Mouse (Mus musculus) layer of hippocampus, adult 9-11 months (tissue): ENCODE measurements around the gene Hpgd.
A peak's percentile ranks its signal among the peaks of the same experiment; 100 is the strongest.
"Not testable (repeated sequence)": the region's sequence is repeated elsewhere in the genome, so short reads cannot be mapped to it uniquely, and the experiment has no call there.

Source experiments
- DNase-seq: peaks from one replicate; pipeline ENCODE4 v3.0.0; 2022

Gene Hpgd

DNA sequence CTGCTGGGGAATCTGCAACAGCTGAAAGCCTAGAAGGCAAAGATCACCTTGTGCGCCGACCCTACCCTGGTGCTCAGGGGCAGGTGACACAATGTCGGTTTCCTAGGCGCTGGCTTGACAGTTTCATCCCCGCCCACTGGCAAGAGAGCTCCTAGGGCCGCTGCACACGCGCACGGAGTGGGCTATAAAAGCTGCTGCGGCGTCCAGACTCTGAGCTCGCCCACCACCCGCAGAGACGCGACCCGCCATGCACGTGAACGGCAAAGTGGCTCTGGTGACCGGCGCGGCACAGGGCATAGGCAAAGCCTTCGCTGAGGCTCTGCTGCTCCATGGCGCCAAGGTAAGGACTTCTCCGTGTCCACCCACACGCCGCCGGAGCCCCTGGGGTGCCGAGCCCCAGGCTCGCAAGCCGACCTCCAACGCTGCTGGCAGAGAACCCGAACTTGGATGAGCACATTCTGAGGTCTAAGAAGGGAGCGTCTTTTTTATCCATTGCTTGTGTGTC is at the start of gene Hpgd:
Gene Hpgd (plus strand): TSS at position 213 of the 505 bp plus-strand sequence.
- DNase-seq: peak; percentile 20

DNA sequence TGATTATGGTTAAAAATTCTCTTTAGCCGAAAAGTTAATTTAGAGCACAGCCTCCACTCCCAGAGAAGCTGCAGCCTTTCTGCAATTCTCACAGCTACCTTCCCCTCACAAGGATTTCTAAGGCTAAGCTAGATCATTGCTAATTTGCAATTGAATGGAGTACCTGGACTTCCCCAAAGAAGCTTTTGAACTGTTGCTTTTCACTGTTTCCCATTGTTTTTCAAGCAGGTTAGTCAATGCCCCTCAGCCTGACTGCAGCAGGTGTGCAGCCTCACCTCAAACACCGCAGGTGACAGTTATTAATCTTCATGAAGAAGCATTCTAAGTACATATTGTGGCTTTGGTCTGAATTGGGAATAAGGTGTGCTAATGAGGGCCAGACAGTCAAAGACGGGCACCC is 42.7 kb upstream of the Hpgd start:
- DNase-seq: not testable (repeated sequence)

DNA sequence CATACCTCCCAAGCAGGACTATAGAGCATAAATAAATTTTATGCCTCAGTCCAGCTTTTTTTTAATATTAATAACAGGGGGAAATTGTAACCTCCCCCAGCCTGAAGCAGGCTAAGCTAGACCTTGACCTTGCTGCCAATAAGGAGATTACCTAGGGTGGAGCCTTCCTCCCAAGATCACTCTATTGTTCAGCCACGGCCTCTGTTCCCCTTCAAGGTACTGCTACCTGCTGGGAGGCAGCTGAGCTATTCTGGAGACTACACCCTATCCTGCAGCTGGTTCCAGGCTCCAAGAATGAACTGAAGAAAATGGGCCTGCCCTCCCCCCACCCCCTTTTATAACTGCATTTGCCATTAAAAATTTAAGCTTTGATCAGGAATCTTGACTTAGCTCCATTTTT is 42.1 kb upstream of the Hpgd start:
- DNase-seq: no peak

DNA sequence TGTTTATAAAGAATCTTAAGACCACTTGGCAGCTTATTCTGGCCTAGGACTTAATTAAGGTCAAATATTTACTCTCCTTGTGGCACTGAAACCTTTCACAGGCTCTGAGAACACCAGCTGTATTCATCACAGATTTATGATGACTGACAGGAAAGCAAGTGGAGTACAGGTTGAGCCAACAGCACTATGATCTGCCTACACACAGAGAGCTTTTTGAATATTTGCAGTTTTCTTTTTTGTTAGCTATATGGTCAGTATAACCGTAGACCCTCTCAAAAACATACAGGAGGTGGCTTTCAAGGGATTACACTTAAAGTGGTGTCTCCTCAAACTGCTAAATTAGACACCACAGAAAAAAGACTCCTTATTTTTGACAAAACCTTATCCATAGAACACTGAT is 33.2 kb upstream of the Hpgd start:
- DNase-seq: no peak

DNA sequence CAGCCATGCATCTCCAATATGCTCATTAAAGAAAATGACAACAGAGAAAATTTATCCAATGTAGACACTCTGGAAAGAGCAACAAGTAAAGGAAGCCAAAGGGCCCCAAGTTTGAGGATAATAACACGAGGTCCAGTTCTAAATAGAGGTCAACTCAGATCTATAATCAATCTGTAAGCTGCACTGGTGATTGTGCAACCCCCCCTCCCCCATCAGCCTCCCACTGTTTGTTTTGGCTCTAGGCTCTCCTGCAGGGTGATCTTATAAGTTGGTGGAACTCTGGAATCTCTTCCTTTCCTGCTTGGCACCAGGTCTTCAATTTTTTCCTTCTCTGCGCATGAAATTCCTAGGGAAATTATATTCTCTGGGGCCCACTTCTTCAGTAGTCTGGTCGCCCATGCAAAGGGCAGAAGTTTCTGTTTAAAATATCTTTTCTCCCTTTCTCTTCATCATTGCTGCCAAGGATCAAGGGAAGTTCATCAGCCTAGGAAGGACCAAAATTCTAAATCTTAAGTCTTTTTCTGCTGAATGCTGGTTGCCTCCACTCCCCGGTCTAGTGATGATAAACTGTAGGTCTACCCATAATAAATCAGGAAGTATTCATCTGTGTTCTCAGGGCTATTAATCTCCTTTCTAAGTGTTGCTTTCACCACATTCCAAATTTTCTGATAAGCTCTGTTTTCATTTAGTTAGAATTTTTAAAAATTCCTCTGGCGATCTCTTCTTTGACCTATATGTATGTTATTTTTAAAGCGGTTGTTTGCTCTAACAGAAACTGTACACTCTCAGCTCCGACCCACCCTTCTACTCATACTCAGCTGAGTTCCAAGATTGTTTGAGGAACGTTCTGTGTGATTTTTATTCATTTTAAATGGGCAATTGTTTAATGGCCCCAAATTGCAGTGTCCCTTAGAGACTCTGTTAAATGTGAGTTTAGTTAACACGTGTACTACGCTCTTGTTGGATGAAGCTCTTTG is 24.4 kb upstream of the Hpgd start:
- DNase-seq: no peak

DNA sequence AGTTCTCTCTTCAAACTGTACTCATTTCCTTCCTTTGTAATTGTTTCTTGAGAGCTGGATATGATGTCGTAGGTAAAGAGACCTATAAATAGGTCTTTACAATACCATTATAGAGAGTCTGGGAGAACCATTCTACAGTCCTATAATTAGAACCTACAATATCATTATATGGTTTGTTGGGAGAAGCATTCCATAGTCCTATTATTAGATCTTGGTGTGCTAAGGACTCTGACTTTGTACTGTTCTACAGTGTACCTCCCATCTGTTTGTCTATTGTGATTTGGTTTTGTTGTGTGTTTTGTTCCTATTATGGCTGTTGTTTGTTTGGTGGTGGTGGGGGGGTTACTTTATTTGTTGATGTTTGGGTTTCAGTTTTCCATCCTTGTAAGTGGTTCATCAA is 21.5 kb upstream of the Hpgd start:
- no peak for DNase-seq

DNA sequence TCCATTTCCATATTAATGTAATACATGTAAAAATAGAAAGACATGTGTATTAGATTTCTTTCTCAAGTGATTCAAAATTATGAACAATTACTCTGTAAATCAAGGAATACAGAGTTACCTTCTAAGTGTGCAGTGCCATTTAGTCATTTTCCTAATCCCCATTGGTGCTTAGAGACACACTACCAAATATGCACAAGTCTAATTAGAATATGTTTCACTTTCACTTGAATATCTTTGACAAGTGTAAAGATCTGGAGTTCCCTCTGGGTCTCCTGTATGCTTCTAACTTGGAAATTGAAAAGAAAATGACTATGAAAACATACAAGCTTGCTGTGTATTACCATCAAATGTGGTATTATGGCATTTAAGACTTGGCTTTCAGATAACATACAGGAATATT is 19.1 kb upstream of the Hpgd start:
- DNase-seq: no peak

DNA sequence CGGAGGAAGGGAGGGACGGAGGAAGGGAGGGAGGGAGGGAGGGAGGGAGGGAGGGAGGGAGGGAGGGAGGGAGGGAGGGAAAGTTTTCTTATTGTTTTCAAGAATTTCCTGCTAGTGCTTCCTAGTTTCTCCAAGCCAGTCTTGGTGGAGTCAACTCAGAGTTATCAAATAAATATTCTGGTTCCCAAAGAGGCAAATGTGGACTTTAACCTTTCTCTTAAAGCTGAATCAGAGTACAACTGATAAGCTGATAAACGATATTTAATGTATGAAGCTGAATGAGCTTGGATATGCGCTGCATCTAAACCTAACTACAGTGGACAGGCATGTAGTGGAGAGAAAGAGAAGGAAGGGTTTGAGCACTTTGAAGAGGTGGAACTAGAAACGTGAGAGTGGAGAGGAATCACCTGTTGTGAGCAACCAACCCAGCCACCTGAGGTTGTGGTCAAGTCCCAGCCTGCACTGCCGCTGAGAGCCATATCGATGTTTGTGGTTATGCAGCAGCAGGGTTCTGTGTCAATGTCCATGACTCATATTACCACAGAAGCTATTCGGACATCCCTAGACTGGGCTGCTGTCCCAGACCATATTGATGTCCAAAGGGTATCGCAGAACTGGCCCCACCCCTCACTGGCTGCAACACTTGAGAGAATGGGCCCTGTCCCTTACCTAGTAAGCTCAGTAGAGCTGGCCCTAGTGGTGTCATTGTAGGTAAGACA is 16.4 kb upstream of the Hpgd start:
- no peak for DNase-seq

DNA sequence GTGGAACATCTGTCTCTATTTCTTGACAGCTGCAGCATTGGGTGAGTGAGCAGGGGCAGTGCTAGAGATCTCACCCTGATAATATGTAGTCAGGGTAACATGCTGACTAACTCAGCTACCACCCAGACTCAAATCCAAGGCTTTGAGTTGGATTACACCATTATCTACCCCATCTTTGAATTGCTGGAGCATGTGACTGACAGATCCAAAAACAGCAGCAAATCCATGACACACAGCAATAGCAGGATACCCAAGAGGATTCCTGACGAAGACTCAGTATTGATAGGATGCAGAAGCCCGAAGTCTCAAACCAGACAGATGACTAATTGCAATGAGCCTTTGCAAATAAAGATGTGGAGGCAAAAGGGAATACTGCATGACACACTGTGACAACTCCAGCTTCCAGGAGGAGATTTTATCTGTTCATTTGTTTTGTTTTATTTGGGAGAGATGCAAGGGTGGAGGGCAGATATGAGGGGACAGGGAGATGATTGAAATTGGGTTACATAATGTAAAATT is 15.8 kb upstream of the Hpgd start:
- DNase-seq: no peak

DNA sequence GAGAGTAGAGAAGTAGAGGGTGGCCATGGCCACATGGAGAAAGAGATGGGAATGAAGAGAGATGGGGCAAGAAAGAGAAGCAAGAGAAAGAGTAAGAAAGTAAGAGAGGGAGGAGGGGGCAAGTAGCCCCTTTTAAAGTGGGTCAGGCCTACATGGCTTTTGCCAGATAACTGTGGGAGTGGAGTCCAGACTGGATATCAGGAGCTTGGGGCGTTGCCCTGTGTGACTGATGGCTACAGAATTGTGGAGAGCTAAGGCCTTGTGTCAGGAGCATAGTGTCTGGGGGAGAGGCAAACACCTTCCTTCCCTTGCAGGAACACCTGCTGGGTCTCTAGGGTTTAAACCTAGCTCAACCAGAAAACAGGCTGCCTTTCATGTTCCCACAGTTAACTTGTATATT is 10.4 kb upstream of the Hpgd start:
- DNase-seq: no peak

DNA sequence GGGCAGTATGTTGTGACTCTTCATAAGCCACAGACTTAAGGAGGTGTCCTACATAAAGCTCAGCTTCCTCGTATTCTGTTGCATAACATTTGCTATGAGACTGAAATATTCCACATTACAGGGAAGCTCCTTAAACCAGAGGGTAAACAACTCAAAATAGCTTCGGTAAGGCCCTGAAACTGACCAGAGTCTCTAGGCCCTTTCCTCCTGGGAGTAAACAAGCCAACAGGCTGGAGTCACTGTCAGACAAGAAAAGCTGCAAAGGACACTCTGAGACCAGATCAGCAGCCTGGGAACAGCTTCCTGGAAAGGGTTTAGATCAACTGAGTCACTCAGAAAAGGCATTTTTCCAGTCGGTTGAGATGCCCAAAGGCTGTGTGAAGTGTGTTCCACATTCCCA is 9.4 kb upstream of the Hpgd start:
- no peak for DNase-seq

DNA sequence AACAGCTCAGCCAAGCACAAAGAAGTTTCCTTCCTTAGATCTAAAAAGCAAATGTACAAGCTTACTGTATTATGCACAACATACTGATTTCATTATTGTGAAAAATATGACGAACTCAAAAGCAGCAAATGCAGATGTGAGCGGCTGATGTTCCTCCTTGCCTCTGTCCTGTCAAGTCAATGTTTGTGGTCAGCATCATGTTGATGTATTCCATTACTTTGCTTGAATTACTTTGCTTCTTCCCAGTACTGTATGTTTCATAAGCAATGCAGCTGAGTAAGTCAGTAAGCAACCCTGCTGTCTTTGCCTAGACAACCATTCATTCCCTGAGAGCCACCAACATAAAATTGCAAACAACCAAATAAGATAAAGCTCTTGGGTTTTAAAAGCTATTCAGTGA is 7.7 kb upstream of the Hpgd start:
- no peak for DNase-seq

DNA sequence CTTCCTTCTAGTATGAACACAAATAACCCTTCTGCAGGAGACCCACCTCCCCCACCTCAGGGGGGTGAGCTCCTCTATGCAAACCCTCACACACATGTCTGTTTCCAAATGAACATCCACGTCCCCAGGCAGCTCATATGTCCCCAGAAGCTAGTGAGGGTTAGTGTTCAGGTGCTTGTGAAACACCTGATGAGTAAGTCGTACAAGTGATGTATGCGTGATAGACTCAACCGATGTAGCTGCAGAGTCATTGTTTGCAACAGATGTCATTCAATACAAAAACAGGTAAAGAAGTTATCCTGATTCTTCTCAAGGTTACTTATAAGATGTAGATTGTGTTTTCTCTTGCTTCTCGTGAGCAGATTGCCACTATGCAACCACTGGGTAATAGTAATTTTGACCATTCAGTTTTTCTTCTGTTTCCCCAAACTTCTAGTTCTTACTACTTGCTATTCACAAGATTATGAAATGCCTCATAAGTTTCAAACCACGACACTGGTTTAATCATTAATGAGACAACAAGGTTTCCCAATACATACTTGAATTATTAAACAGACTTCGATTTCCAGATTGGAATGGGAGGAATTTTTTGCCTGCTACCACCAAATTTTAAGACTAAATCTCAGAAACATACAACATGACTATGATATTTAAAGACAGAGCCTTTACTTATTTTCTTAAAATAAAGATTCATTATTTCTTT is 6.9 kb upstream of the Hpgd start:
- DNase-seq: no peak

DNA sequence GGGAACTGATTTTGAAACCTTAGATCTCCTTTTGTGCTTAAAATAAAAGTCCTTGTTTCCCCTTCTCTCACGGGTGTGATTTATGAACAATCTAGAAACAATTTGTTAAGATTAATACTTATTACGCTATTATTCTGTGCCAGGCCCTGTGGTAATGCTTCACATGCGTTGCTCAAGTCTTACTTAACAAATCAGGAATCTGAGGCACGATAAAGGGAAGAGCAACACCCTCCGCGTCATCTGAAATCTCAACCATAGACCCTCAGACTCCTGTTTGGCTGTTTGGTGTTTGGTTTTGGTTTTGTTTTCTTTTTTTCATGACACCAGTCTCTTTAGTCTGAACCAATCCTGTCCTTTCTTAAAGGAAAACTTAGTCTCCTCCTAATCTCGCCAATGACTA is 2.1 kb upstream of the Hpgd start:
- DNase-seq: no peak

DNA sequence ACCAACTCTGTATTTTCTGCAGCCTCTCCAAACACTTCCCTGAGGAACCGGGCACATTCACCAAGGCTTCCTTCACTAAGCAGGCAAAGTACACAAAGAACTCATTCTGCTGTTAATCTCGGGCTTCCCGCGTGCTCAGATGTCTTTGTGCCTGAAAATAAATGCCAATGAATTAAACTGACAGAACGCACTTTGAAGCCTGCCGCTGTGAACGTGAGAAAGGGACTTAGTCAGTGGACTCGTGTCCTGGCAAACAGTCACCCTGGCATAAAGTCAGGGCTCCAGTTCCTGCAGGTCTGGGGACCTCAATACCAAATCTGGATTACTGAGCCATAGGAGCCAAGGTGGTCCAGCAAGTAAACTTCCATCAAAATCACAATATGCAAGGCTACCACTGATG is 905 bp upstream of the Hpgd start:
- DNase-seq: peak; percentile 11

DNA sequence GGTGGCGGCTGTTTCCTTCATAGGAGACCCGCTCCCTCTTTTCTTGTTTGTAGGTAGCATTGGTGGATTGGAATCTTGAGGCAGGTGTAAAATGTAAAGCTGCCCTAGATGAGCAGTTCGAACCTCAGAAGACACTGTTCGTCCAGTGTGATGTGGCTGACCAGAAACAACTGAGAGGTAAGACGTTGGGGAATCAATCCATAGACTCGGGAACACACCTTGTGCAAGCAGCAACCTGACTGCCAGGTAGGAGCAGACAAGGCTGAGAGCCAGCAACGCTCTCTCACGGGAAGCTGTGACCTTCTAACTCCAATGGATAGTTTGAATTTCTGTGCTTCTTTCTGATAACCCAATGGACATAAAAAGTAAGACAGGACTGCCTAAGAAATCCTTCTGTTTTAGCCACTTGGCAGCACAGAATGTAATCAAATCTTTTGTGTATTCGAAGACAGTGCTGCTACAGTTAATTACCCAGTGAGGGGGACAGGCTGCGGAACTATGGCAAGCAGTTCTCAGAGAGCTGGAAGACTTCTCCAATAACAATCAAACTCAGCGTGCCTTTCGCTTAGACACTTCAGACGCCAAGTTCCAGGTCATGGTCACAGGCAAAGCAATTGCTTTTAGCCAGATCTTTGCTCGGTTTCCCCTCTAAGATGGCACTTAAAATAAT is 636 bp downstream of the Hpgd start:
- no peak for DNase-seq

DNA sequence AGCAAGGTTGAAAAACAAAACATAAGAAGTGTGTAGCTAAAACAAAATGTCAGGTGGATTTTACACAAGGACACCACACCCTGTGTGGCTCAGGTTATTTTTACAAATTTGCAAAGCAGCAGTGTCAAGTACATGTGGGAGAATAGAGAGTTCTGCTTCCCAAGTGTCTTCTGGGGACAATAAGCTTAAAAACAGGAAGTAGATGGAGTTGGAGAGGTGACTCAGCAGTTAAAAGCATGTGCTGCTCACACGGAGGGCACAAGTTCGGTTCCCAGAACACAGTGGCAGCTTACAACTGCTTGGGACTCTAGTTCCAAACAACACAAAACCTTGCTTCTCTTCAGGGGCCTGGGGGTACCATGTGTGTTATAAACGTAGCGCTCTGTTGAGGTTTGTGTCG is 5.0 kb downstream of the Hpgd start:
- no peak for DNase-seq

DNA sequence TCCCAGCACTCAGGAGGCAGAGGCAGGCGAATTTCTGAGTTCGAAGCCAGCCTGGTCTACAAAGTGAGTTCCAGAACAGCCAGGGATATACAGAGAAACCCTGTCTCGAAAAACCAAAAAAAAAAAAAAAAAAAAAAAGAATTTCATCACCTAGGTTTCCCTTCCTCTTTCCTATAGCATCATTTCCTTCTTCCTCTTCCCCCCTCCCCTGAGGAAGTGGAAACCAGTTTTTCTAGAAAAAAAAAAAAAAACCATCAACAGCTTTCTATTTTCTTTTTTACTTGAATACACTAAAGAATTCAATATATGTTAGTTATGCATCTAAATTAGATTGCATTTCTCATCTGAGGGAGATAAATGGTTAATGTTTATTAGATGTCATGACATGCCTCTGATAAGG is 6.9 kb downstream of the Hpgd start:
- not testable (repeated sequence) for DNase-seq

DNA sequence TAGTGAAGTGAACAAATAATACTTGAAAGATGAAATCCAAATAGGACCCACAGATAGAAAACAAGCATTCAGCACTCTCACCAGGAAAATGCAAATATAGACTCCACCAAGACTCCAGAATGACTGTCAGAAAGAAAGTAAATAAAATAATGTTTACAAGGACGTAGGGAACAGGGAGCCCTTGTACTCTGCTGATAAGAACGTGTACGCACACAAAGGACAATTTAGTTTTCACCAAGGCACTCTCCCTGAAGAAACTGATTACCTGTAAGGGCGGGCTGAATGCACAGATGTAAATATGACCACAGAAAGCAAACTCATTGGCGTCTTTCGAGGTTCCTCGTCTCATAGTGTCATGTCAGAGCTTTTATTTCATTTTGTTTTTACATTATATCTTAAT is 10.2 kb downstream of the Hpgd start:
- no peak for DNase-seq

DNA sequence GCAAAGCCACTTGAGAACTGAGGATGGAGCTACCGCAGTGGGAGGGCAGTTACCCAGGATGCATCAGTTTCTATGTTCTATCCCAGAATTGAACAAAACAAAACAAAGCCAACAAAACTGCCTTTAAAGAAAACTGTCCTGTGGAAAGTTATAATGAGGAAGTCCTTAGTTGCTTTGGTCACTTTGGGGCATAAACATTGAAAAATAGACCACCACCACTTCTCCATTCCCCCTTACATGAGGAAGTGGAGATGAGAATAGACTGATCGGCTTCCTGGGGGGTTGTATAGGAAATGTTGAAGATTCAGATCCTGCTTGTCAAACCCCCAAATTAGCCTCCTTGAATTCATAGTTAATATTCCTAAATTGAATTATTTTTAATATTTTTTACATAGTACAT is 19.2 kb downstream of the Hpgd start:
- no peak for DNase-seq

DNA sequence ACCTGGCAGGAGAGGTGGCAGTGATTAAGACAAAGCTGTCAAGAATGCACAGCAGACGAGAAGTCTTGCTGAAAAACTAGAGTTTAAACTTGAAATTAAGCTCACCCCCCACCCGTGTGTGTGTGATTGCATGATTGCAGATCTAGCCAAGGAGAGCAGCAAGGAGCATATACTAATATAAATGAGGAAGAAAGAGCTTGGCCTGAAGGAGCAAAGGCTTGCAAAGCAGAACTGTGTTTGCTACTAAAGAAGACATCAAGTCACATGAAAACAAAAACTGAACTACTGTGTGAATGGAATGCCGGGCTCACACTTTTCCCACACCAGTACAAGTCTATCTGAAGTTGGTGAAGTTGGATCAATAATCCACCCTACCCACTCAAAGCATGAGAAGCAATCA is 20.8 kb downstream of the Hpgd start:
- no peak for DNase-seq

DNA sequence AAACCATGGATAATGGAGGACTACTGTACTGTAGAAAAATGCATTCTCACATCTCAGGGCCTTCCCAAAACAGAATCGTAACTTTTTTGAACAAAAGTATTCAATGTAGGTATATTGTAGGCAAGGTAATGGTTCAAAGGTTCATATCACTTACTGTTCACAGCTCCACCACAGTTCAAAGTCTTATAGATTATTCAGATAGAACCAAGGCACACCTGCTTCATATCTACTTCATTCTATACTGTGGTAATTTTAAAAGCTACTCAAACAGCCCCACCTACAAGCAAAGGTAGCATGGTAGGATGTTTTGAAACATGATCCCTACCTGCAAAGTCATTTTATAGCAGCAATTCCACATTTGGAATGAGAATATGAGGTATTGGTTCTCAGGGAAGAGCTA is 28.9 kb downstream of the Hpgd start:
- DNase-seq: no peak

DNA sequence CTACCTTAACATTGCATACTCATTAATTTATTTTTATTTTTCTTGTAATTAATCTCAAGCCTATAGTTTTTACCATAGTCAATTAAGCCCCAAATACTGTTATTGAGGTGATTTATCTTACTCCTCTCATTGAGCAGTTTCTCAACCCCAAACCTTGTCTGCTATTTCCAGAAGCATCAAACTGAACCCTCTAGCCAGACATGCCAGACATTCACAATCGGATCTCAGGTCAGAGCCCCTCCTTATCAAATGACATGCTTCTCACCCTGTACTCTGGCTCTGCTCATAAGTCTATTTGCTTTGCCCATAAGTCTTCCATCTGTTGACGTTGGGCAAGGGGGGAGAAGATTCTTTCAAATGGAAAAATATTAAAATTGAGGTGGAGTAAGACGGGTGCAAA is 33.3 kb downstream of the Hpgd start:
- DNase-seq: no peak
